Mouse (Mus musculus) G1E (cell line): ENCODE results near the gene Tmem176b. TPM values are rescaled to one million over a fixed set of nuclear protein-coding genes. Genes with fewer than 3 reads are reported as not detected.
"Not testable (repeated sequence)": the region's sequence is repeated elsewhere in the genome, so short reads cannot be mapped to it uniquely, and the experiment has no call there.

Source experiments
- ATAC-seq: 2 replicates; pipeline ENCODE4 v1.8.0; 2016; ENCODE audit warnings: mild to moderate bottlenecking; ENCODE audit not compliant: insufficient number of reproducible peaks, poor library complexity, low FRiP score, severe bottlenecking; ENCODE audit errors: extremely low read depth
- DNase-seq: peaks from one replicate; pipeline ENCODE4 v3.0.0; 2012; ENCODE audit warnings: low spot score
- H3K27me3 ChIP-seq: 2 replicates; pipeline ENCODE4 v1.6.1; 2012; ENCODE audit warnings: mild to moderate bottlenecking, low read length, inconsistent platforms; ENCODE audit not compliant: insufficient read depth
- H3K36me3 ChIP-seq: replicated peaks from 2 replicates; pipeline ENCODE3; 2012; ENCODE audit warnings: mild to moderate bottlenecking, inconsistent platforms
- H3K4me1 ChIP-seq: 2 replicates; pipeline ENCODE4 v1.6.1; 2012; ENCODE audit warnings: low read depth, low read length, inconsistent platforms, mixed read lengths; ENCODE audit not compliant: insufficient read depth
- H3K4me3 ChIP-seq: 2 replicates; pipeline ENCODE4 v1.5.1; 2012; ENCODE audit warnings: low read depth, mild to moderate bottlenecking, inconsistent platforms, low read length, moderate library complexity, mixed read lengths
- H3K9me3 ChIP-seq: replicated peaks from 2 replicates; pipeline ENCODE4 v1.6.1; 2012; ENCODE audit warnings: inconsistent platforms
- CTCF ChIP-seq: IDR thresholded peaks from 2 replicates; pipeline ENCODE4 v1.5.1; 2012; ENCODE audit warnings: low read depth, low read length, inconsistent platforms, mixed read lengths
- GATA1 ChIP-seq: IDR thresholded peaks from 2 replicates; pipeline ENCODE4 v1.6.1; 2012; ENCODE audit warnings: borderline replicate concordance, low read length, inconsistent platforms, mixed read lengths
- GATA2 ChIP-seq: IDR thresholded peaks from 2 replicates; pipeline ENCODE4 v1.6.1; 2012; ENCODE audit warnings: low read depth, low read length, inconsistent platforms, borderline replicate concordance
- POLR2AphosphoS5 ChIP-seq: IDR thresholded peaks from 2 replicates; pipeline ENCODE4 v1.6.1; 2012; ENCODE audit warnings: low read depth, low read length, inconsistent platforms; ENCODE audit not compliant: insufficient replicate concordance
- TAL1 ChIP-seq: conservative IDR thresholded peaks from 2 replicates; pipeline ENCODE4 v1.6.1; 2012; ENCODE audit warnings: low read depth, low read length, inconsistent platforms, mixed read lengths
- polyA plus RNA-seq: library from polyadenylated mRNA; stranded (reverse); fragments of >175 nt; gene quantifications from 2 replicates; pipeline ENCODE4 v1.2.3, GENCODE M21; 2012
- total RNA-seq, 2 experiments: library from RNA; stranded (forward) in 1 of 2; stranded (reverse) in 1 of 2; fragments of 200-1000 nt in 1 of 2; fragments of >200 nt in 1 of 2; fragmentation: Nextera tagmentation in 1 of 2; gene quantifications; 2 replicates each; pipeline ENCODE4 v1.2.3; 2014 to 2017

The Tmem176b gene
- total RNA-seq (2014; fragmentation: Nextera tagmentation) (not detected in 2 replicates), total RNA-seq (2017) (not detected in 2 replicates), polyA plus RNA-seq (not detected in 2 replicates)

- TF ChIP-seq GATA1, result no peak
- TF ChIP-seq CTCF, result no peak
- no peak for TF ChIP-seq GATA2
- TF ChIP-seq TAL1, result no peak
- no peak for TF ChIP-seq POLR2AphosphoS5
- Histone ChIP-seq H3K9me3 (no peaks in the 10 kb centered on the region), H3K36me3 (no peaks in the 10 kb centered on the region), H3K4me1 (no peaks in the 10 kb centered on the region), H3K4me3 (no peak within 1 kb of the TSS), H3K27me3 (peaks cover 7% of the 10 kb centered on the region; the same call in 1 of the 2 replicates)
- DNase-seq, result no peak
- no peak for ATAC-seq
Observed at GRCm38 (mm10) chr6:48840973-48841625, at the start of gene Tmem176b. Gene Tmem176b, minus strand, starts transcription at chr6:48841496.

DNA sequence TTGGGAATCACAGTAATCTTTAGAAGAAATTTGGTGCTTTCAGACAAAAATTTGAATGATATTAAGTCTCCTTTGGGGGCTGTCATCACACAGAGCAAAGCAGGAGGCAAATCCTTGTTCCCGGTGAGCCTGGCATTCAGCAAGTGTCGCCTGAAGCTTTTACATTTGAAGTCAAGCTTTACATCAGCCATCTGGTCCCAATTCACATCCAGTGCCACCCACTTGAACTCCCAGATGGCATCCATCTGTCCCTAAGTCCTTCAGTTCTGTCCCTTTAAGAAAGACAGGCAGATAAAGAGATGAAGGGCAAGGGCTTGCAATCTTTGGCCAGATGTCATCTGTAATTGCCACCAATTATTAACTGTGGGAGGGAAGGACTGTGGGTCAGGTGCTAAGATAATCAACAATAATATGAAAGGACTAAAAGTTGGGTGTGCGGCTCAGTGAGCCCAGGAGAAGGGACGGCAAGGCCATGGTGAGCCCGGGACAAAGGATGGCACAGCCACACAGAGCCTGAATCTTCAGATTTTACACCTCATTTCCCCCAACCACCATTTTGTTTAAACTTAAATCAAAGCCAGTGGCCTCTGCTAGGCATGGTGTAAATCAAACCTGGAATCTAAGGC, 35.3 kb upstream of the Tmem176b start:
- DNase-seq (no peak), ATAC-seq (no peak)
- TF ChIP-seq CTCF, result no peak
- TF ChIP-seq GATA1, result no peak
- TF ChIP-seq GATA2, result no peak
- no peak for TF ChIP-seq TAL1
- no peak for TF ChIP-seq POLR2AphosphoS5
- peaks cover 6% of the 10 kb centered on the region for H3K27me3 ChIP-seq
- no peak overlapping the region for H3K4me3 ChIP-seq
- no peaks in the 10 kb centered on the region for H3K4me1 ChIP-seq
- H3K36me3 ChIP-seq, result no peaks in the 10 kb centered on the region
- no peaks in the 10 kb centered on the region for H3K9me3 ChIP-seq

DNA sequence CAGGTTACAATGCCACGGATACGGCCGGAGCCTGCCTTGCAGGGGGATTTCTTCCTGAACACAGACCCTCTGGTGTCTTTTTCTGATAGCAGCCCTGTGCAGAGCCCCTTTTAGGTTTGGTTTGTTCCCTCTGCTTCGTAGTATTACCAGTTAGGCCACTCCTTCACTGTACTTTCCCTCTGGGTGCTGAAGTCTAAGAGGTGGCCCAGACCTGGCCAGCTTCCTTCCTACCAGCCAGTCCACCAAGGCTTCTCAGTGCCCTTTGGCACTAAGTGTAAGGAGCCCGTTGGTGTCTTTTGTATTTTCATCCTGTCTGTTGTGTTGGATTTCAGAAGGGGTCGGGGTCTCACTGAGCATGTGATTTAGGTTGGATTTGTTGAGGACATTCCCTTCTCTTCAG, 34.2 kb upstream of the Tmem176b start:
- TF ChIP-seq CTCF (no peak), TAL1 (no peak)
- no peaks in the 10 kb centered on the region for H3K9me3 ChIP-seq
- H3K4me1 ChIP-seq, result no peaks in the 10 kb centered on the region
- H3K27me3 ChIP-seq, result peaks cover 6% of the 10 kb centered on the region
- ATAC-seq, result no peak
- H3K4me3 ChIP-seq, result no peak overlapping the region
- no peak for DNase-seq
- H3K36me3 ChIP-seq, result no peaks in the 10 kb centered on the region

GRCm38 (mm10) chr6:48874576-48874975, 33.3 kb upstream of the Tmem176b start:
- TF ChIP-seq GATA1 (no peak), POLR2AphosphoS5 (no peak), GATA2 (no peak), CTCF (no peak), TAL1 (no peak)
- no peaks in the 10 kb centered on the region for H3K4me1 ChIP-seq
- H3K4me3 ChIP-seq, result no peak overlapping the region
- H3K27me3 ChIP-seq, result peaks cover 6% of the 10 kb centered on the region
- no peak for DNase-seq
- ATAC-seq, result no peak
- H3K36me3 ChIP-seq, result no peaks in the 10 kb centered on the region
- no peaks in the 10 kb centered on the region for H3K9me3 ChIP-seq

DNA sequence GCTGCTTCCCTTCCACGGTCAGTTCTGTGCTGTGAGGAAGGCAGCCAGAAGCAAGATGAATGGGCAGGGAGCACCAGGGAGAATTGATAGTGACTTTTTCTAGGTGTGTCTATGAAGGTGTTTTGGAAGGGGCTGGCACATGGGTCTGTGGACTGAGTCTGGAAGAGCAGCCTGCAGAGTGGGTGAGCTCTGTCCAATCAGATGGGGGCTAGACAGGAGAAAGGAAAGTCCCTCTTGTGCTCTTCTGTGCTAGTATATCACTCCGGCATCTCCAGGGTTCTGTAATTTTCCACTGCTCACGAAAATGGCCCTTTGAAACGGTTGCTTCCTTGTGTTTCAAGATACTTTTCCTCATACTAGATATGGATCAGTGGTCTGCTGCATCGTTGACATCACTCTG, 31.3 kb upstream of the Tmem176b start, which contains the start of gene Aoc1:
TSS of gene Aoc1 (plus strand) at position 301 of the 400 bp plus-strand sequence.
- H3K9me3 ChIP-seq, result no peaks in the 10 kb centered on the region
- H3K36me3 ChIP-seq, result no peaks in the 10 kb centered on the region
- H3K4me3 ChIP-seq, result no peak within 1 kb of the TSS
- DNase-seq (no peak), ATAC-seq (no peak)
- peaks cover 6% of the 10 kb centered on the region for H3K27me3 ChIP-seq
- TF ChIP-seq GATA1, result no peak
- H3K4me1 ChIP-seq, result no peaks in the 10 kb centered on the region

GRCm38 (mm10) chr6:48869774-48870173, 28.5 kb upstream of the Tmem176b start:
- Histone ChIP-seq H3K36me3 (no peaks in the 10 kb centered on the region), H3K9me3 (no peaks in the 10 kb centered on the region), H3K4me1 (no peaks in the 10 kb centered on the region), H3K27me3 (peaks cover 6% of the 10 kb centered on the region; the same call in 1 of the 2 replicates), H3K4me3 (no peak overlapping the region)
- ATAC-seq, result no peak
- TF ChIP-seq CTCF (no peak), TAL1 (no peak), GATA1 (no peak), POLR2AphosphoS5 (no peak), GATA2 (no peak)
- no peak for DNase-seq

DNA sequence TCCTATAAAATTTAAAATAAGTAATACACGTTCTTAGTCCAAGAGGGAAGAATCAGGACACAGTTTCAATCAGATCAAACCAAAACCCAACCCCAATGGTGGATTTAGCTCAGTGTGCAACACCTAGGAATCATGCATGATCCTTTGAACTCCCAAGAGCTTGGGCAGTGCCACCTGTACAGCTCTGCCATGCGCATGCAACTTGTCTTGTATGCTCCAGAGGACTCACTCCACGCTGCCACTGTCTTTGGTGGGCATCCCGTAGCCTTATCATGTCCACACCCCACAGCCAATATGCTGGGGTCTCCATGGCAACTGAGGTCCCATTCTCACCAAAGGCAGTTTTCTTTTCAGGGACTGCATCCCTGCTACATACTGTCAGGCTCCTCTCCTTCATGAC, 25.9 kb upstream of the Tmem176b start:
- TF ChIP-seq GATA2, result no peak
- TF ChIP-seq CTCF, result no peak
- no peak for TF ChIP-seq TAL1
- TF ChIP-seq POLR2AphosphoS5, result no peak
- no peak for TF ChIP-seq GATA1
- DNase-seq (no peak), ATAC-seq (no peak)
- Histone ChIP-seq H3K4me1 (no peaks in the 10 kb centered on the region), H3K9me3 (no peaks in the 10 kb centered on the region), H3K36me3 (no peaks in the 10 kb centered on the region), H3K27me3 (peaks cover 3% of the 10 kb centered on the region; the same call in 1 of the 2 replicates), H3K4me3 (no peak overlapping the region)

DNA sequence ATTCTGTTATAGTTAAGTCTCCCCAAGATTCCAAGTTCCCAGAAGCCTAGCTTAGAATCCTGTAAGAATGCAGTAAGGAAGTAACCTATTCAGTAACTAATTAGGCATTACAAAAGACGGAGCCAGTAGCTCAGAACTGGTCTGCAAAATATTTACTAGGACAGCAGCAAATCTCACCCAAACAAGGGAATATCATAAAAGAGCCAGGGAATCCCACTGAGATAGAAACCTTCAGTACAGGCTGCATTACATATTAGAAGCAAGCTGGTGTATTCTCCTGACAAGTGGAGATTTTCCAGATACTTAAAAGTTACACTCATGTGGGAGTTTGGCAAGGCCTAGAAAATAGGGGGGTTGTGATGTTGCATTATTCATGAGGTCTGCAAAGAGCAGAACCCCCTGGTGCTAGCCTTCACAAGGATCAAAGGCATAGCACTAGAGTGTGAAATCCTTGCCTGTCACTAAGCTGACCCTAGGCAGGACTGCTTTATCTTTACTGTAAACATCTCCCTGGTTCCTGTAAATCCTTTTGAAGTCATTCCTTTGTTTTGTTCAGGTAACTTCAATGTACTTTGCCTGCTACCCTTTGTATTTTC, 25.2 kb upstream of the Tmem176b start:
- not testable (repeated sequence) for H3K4me3 ChIP-seq, ATAC-seq, H3K36me3 ChIP-seq, H3K4me1 ChIP-seq, H3K9me3 ChIP-seq, H3K27me3 ChIP-seq, DNase-seq
